Mouse (Mus musculus): ENCODE measurements at regions not wholly inside any gene's neighbourhood (a gene's known extent, or its start where the extent isn't known, plus 50 kb on each side); places are given as distances from the start of the nearest gene placed in this dataset.
"Not testable (repeated sequence)": the region's sequence is repeated elsewhere in the genome, so short reads cannot be mapped to it uniquely, and the experiment has no call there.

- no peak for DNase-seq (ENCODE audit: low spot score in 2 of 2)
Measured at GRCm38 (mm10) chr3:22815842-22816241, 739.4 kb downstream of the Tbl1xr1 start.

- DNase-seq (ENCODE audit: low spot score in 2 of 2), result no peak
Measured at GRCm38 (mm10) chr3:22826485-22826884, 750.0 kb downstream of the Tbl1xr1 start.

- no peak for DNase-seq (ENCODE audit: low spot score in 2 of 2)
Measured at GRCm38 (mm10) chr3:22838986-22839385, 762.5 kb downstream of the Tbl1xr1 start.

GRCm38 (mm10) chr3:22850474-22850873 is 774.0 kb downstream of the Tbl1xr1 start:
- DNase-seq (ENCODE audit: low spot score in 2 of 2), result no peak

GRCm38 (mm10) chr3:22863595-22863994 is 787.1 kb downstream of the Tbl1xr1 start:
- no peak for DNase-seq (ENCODE audit: low spot score in 2 of 2)

- DNase-seq (ENCODE audit: low spot score in 2 of 2), result no peak
Measured at GRCm38 (mm10) chr3:22877883-22878282, 801.4 kb downstream of the Tbl1xr1 start.

- DNase-seq (ENCODE audit: low spot score in 2 of 2), result no peak
Measured at GRCm38 (mm10) chr3:22892735-22893134, 816.3 kb downstream of the Tbl1xr1 start.

GRCm38 (mm10) chr3:22897651-22898050 is 821.2 kb downstream of the Tbl1xr1 start:
- no peak for DNase-seq (ENCODE audit: low spot score in 2 of 2)

- DNase-seq (ENCODE audit: low spot score in 2 of 2), result no peak
Measured at GRCm38 (mm10) chr3:22900966-22901365, 824.5 kb downstream of the Tbl1xr1 start.

- DNase-seq (ENCODE audit: low spot score in 2 of 2), result no peak
Measured at GRCm38 (mm10) chr3:22928970-22929369, 852.5 kb downstream of the Tbl1xr1 start.

- DNase-seq (ENCODE audit: low spot score in 2 of 2), result no peak
Measured at GRCm38 (mm10) chr3:22929762-22930519, 853.5 kb downstream of the Tbl1xr1 start.

GRCm38 (mm10) chr3:22945646-22946045 is 869.2 kb downstream of the Tbl1xr1 start:
- not testable (repeated sequence) for DNase-seq (ENCODE audit: low spot score in 2 of 2)

- no peak for DNase-seq (ENCODE audit: low spot score in 2 of 2)
Measured at GRCm38 (mm10) chr3:22947181-22947580, 870.7 kb downstream of the Tbl1xr1 start.

- DNase-seq (ENCODE audit: low spot score in 2 of 2), result no peak
Measured at GRCm38 (mm10) chr3:22948168-22948768, 871.8 kb downstream of the Tbl1xr1 start.

GRCm38 (mm10) chr3:22957422-22957821 is 881.0 kb downstream of the Tbl1xr1 start:
- DNase-seq (ENCODE audit: low spot score in 2 of 2), result no peak

- no peak for DNase-seq (ENCODE audit: low spot score in 2 of 2)
Measured at GRCm38 (mm10) chr3:22972681-22973080, 896.2 kb downstream of the Tbl1xr1 start.

GRCm38 (mm10) chr3:22976801-22977200 is 900.3 kb downstream of the Tbl1xr1 start:
- DNase-seq (ENCODE audit: low spot score in 2 of 2), result no peak

GRCm38 (mm10) chr3:22979896-22980890 is 903.7 kb downstream of the Tbl1xr1 start:
- no peak for DNase-seq (ENCODE audit: low spot score in 2 of 2)

- DNase-seq (ENCODE audit: low spot score in 2 of 2), result no peak
Measured at GRCm38 (mm10) chr3:22982430-22982829, 906.0 kb downstream of the Tbl1xr1 start.

- DNase-seq (ENCODE audit: low spot score in 2 of 2), result no peak
Measured at GRCm38 (mm10) chr3:22990136-22990820, 913.8 kb downstream of the Tbl1xr1 start.

GRCm38 (mm10) chr3:22995228-22995627 is 918.8 kb downstream of the Tbl1xr1 start:
- DNase-seq (ENCODE audit: low spot score in 2 of 2), result no peak

GRCm38 (mm10) chr3:22995833-22996232 is 919.4 kb downstream of the Tbl1xr1 start:
- no peak for DNase-seq (ENCODE audit: low spot score in 2 of 2)

Measured in frontal cortex, postnatal 14 days (tissue).